In genomic region chr2:137115241-137116024, GRCm38 (mm10) we compare ENCODE assay signal across 8 mouse cellular contexts. TPM values are rescaled to one million over a fixed set of nuclear protein-coding genes. Genes with fewer than 3 reads are reported as not detected.
DNase-seq lines count a peak whose midpoint lies in the region; ATAC-seq lines count a peak whose summit lies in the region.

No protein-coding gene starts in this region.

- no peaks in the 10 kb centered on the region for H3K9me3 ChIP-seq in embryonic facial prominence, embryonic 10.5 days
- H3K9me3 ChIP-seq in limb, embryonic 11.5 days (ENCODE audit: control insufficient read depth, low read length): no peaks in the 10 kb centered on the region
- no peaks in the 10 kb centered on the region for H3K9me3 ChIP-seq in midbrain, embryonic 12.5 days

- H3K27ac ChIP-seq in embryonic facial prominence, embryonic 10.5 days (replicated peaks): peak overlapping the region; percentile 97
- 0 out of 2 replicates have a peak overlapping the region, but pooled peaks have one; percentile 14 for H3K27ac ChIP-seq in limb, embryonic 11.5 days (replicated peaks; ENCODE audit: low read depth, low read length)
- H3K27ac ChIP-seq in midbrain, embryonic 12.5 days (replicated peaks): peak overlapping the region; percentile 92

- H3K27me3 ChIP-seq in embryonic facial prominence, embryonic 10.5 days (replicated peaks; ENCODE audit: low read depth, poor library complexity, severe bottlenecking): peaks cover 12% of the 10 kb centered on the region
- H3K27me3 ChIP-seq in limb, embryonic 11.5 days (ENCODE audit: control insufficient read depth, insufficient read depth, low read length): peaks cover 5% of the 10 kb centered on the region; the same call in 1 of the 2 replicates
- H3K27me3 ChIP-seq in midbrain, embryonic 12.5 days: peaks cover 16% of the 10 kb centered on the region

- under 1% methylated on average over 40 of the region's 40 CpGs for WGBS in embryonic facial prominence, embryonic 10.5 days
- WGBS in limb, embryonic 11.5 days: under 1% methylated on average over 40 of the region's 40 CpGs
- WGBS in midbrain, embryonic 12.5 days: under 1% methylated on average over 40 of the region's 40 CpGs

- H3K4me3 ChIP-seq in embryonic facial prominence, embryonic 10.5 days: peak overlapping the region; percentile 82
- H3K4me3 ChIP-seq in limb, embryonic 11.5 days (ENCODE audit: low read depth, low read length): peak overlapping the region; percentile 74
- peak overlapping the region; percentile 74 for H3K4me3 ChIP-seq in midbrain, embryonic 12.5 days

- peak overlapping the region; percentile 73 for H3K4me2 ChIP-seq in limb, embryonic 11.5 days (ENCODE audit: low read depth, severe bottlenecking)
- peak overlapping the region; percentile 77 for H3K4me2 ChIP-seq in midbrain, embryonic 12.5 days (replicated peaks)

- H3K4me1 ChIP-seq in embryonic facial prominence, embryonic 10.5 days: peaks cover 67% of the 10 kb centered on the region
- peaks cover 19% of the 10 kb centered on the region for H3K4me1 ChIP-seq in limb, embryonic 11.5 days (ENCODE audit: control insufficient read depth, insufficient read depth, low read length)
- peaks cover 62% of the 10 kb centered on the region for H3K4me1 ChIP-seq in midbrain, embryonic 12.5 days

- intact Hi-C loops in heart, postnatal 10 days (cut with DNase I): loop anchor here (2.0 to 10.0 kb wide), 6 partner anchors 201 to 827 kb away; no protein-coding TSS in a partner anchor

- ATAC-seq in limb, embryonic 11.5 days (ENCODE audit: insufficient number of reproducible peaks, low FRiP score, low TSS enrichment, low read depth): no peak
- ATAC-seq in midbrain, embryonic 12.5 days (ENCODE audit: low FRiP score, low read depth): no peak

- peak; percentile 24 for DNase-seq in urinary bladder, postnatal 25 days (ENCODE audit: low spot score)
- DNase-seq in urinary bladder, postnatal 10 days (ENCODE audit: low spot score): no peak
- peak; percentile 57 for DNase-seq in embryonic facial prominence, embryonic 10.5 days (ENCODE audit: low spot score)
- DNase-seq in heart, postnatal 10 days: peak; percentile 51 to 55
- peak; percentile 57 for DNase-seq in limb, embryonic 11.5 days (ENCODE audit: low spot score)
- DNase-seq in layer of hippocampus, postnatal 10 days (ENCODE audit: low spot score in 2 of 2): no peak
- no peak for DNase-seq in c-Kit-positive CD71-positive TER-119-positive erythroid progenitor cells, embryonic 14.5 days (ENCODE audit: low spot score)

- no peaks in the 10 kb centered on the region for H3K36me3 ChIP-seq in embryonic facial prominence, embryonic 10.5 days (replicated peaks)
- no peaks in the 10 kb centered on the region for H3K36me3 ChIP-seq in limb, embryonic 11.5 days (ENCODE audit: control insufficient read depth, insufficient read depth, low read length)
- H3K36me3 ChIP-seq in midbrain, embryonic 12.5 days: no peaks in the 10 kb centered on the region

- H3K9ac ChIP-seq in limb, embryonic 11.5 days (ENCODE audit: low read length): peak overlapping the region; percentile 86
- peak overlapping the region; percentile 70 for H3K9ac ChIP-seq in midbrain, embryonic 12.5 days (replicated peaks)

RNA-seq across cellular contexts. Expression of gene Jag1, which starts 1.0 kb away (rescaled TPM):
- polyA plus RNA-seq in embryonic facial prominence, embryonic 10.5 days (2016; fragmentation: Nextera tagmentation; extraction: Ambion mirVana): 18.4 and 22.2 TPM in 2 replicates
- 10 to 100 TPM; 17.9 to 20.6 TPM for total RNA-seq in heart, postnatal 10 days (2021)
- polyA plus RNA-seq in limb, embryonic 11.5 days (2014; fragmentation: Nextera tagmentation; extraction: Ambion mirVana): 23.3 and 24.8 TPM in 2 replicates
- 51.2 and 53.0 TPM in 2 replicates for polyA plus RNA-seq in midbrain, embryonic 12.5 days (2016; fragmentation: Nextera tagmentation; extraction: Ambion mirVana)
- 1 to 10 TPM; 9.4 to 9.7 TPM for total RNA-seq in layer of hippocampus, postnatal 10 days (2021)

Comparison
In these comparisons a context has a peak if more than half of its experiments do, and no peak if none do; other contexts are left out.
1. DNase-seq: peak in urinary bladder, postnatal 25 days (single experiment), embryonic facial prominence, embryonic 10.5 days (single experiment), heart, postnatal 10 days (2 of 2) and limb, embryonic 11.5 days (single experiment); none in urinary bladder, postnatal 10 days (single experiment), layer of hippocampus, postnatal 10 days (0 of 2) and c-Kit-positive CD71-positive TER-119-positive erythroid progenitor cells, embryonic 14.5 days (single experiment).
2. H3K27ac ChIP-seq: peak in every context shown above with its lines; median percentile 97 in embryonic facial prominence, embryonic 10.5 days; 92 in midbrain, embryonic 12.5 days; 14 in limb, embryonic 11.5 days.
3. Peak in every context shown above with its lines, with median percentiles within 50 percentile points of each other: H3K4me3 ChIP-seq.